Mouse (Mus musculus) mature B cell (primary cell): ENCODE data around the gene S100a13.

ENCODE experiments used
- in situ Hi-C: fragments of 300-500 bp; cut with MboI; formaldehyde crosslinking; loops from 2 replicates; pipeline ENCODE4 v1.14.3; 2019

S100a13 gene

GRCm38 (mm10) chr3:90513796-90514590 is at the start of gene S100a13, which contains the start of gene S100a1:
S100a13 (plus strand) TSS chr3:90514435.
S100a1 (minus strand) TSS chr3:90514392.
- in situ Hi-C loops: loop anchor here (10.0 kb wide), 1 partner anchor 101 kb away; the partner anchor contains the start of gene S100a6

GRCm38 (mm10) chr3:90464552-90465080 is 49.6 kb upstream of the S100a13 start:
- in situ Hi-C loops: no loop called here

GRCm38 (mm10) chr3:90465081-90465685 is 49.1 kb upstream of the S100a13 start:
- in situ Hi-C loops: no loop called here

GRCm38 (mm10) chr3:90465686-90466310 is 48.4 kb upstream of the S100a13 start, which contains the start of gene Npr1:
Npr1 (minus strand) TSS chr3:90465866.
- in situ Hi-C loops: no loop called here

GRCm38 (mm10) chr3:90466311-90466766 is 47.9 kb upstream of the S100a13 start:
- in situ Hi-C loops: no loop called here

GRCm38 (mm10) chr3:90467618-90468300 is 46.5 kb upstream of the S100a13 start:
- in situ Hi-C loops: no loop called here

- in situ Hi-C loops: no loop called here
Observed at GRCm38 (mm10) chr3:90472213-90472612, 42.0 kb upstream of the S100a13 start.

- in situ Hi-C loops: no loop called here
Observed at GRCm38 (mm10) chr3:90475151-90475830, 38.9 kb upstream of the S100a13 start.

GRCm38 (mm10) chr3:90475831-90476611 is 38.2 kb upstream of the S100a13 start, which contains the start of gene Ilf2:
Ilf2 (plus strand) TSS chr3:90476126.
- in situ Hi-C loops: no loop called here

GRCm38 (mm10) chr3:90486998-90487397 is 27.2 kb upstream of the S100a13 start:
- in situ Hi-C loops: no loop called here

GRCm38 (mm10) chr3:90488576-90488975 is 25.7 kb upstream of the S100a13 start:
- in situ Hi-C loops: no loop called here

GRCm38 (mm10) chr3:90490696-90491256 is 23.5 kb upstream of the S100a13 start, which contains the start of gene Snapin:
Snapin (minus strand) TSS chr3:90491033.
- in situ Hi-C loops: no loop called here

- in situ Hi-C loops: no loop called here
Observed at GRCm38 (mm10) chr3:90491350-90491749, 22.9 kb upstream of the S100a13 start.

- in situ Hi-C loops: no loop called here
Observed at GRCm38 (mm10) chr3:90493831-90494540, 20.2 kb upstream of the S100a13 start.

GRCm38 (mm10) chr3:90495850-90496525 is 18.2 kb upstream of the S100a13 start:
- in situ Hi-C loops: no loop called here

GRCm38 (mm10) chr3:90497597-90497996 is 16.6 kb upstream of the S100a13 start:
- in situ Hi-C loops: no loop called here

GRCm38 (mm10) chr3:90503444-90503843 is 10.8 kb upstream of the S100a13 start:
- in situ Hi-C loops: no loop called here

- in situ Hi-C loops: no loop called here
Observed at GRCm38 (mm10) chr3:90505216-90505615, 9.0 kb upstream of the S100a13 start.

- in situ Hi-C loops: no loop called here
Observed at GRCm38 (mm10) chr3:90506362-90506761, 7.9 kb upstream of the S100a13 start.
